Mouse (Mus musculus) heart, adult 2 months (tissue): ENCODE results near the gene Map7.

Experiments used
- CTCF ChIP-seq: fragments of 200-600 bp; IDR thresholded peaks from 2 replicates; pipeline ENCODE4 v1.8.1; 2022; ENCODE audit warnings: antibody characterized with exemption, mild to moderate bottlenecking, moderate library complexity
- EP300 ChIP-seq: fragments of 200-500 bp; IDR thresholded peaks from 2 replicates; pipeline ENCODE4 v1.6.1; 2011; ENCODE audit warnings: low read depth, low read length, control low read depth; ENCODE audit not compliant: insufficient read depth

DNA sequence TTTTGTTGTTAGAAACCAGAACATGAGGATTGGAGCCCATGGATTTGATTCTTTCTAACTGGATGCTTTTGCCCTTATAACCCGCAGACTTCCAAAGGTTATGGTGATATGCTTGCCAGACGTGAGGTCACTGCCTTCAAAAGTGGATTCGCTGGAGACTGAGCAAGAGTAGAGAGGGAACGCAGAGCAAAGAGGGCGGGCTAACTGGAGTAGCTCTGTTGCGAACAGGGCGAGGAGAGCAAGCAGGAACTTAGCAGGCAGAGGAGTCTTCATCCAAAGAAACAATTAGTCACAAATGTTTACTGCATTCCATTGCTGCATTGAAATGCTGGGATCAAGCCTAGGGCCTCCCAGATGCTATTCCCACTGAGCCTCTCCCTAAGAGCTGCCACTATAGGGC is 95.0 kb downstream of the Map7 start:
- TF ChIP-seq CTCF, result no peak
- no peak for TF ChIP-seq EP300
